Mouse (Mus musculus): Measurements from ENCODE around the gene D630045J12Rik. TPM values are rescaled to one million over a fixed set of nuclear protein-coding genes. Genes with fewer than 3 reads are reported as not detected.

D630045J12Rik gene
- polyA plus RNA-seq, 2 experiments, result 7.3 to 14.2 TPM

- Histone ChIP-seq H3K4me3 (replicated peaks; ENCODE audit: low read length) (no peak overlapping the region), H3K36me3 (ENCODE audit: control insufficient read depth, insufficient read depth, low read length) (peaks cover 43% of the 10 kb centered on the region), H3K27me3 (ENCODE audit: control insufficient read depth, insufficient read depth, low read length) (no peaks in the 10 kb centered on the region), H3K9me3 (ENCODE audit: control insufficient read depth, low read length) (no peaks in the 10 kb centered on the region), H3K4me2 (replicated peaks; ENCODE audit: low read depth, low read length, severe bottlenecking) (no peak overlapping the region), H3K9ac (ENCODE audit: low read depth, low read length, severe bottlenecking) (no peak overlapping the region), H3K4me1 (ENCODE audit: control insufficient read depth, insufficient read depth, low read length) (peaks cover 10% of the 10 kb centered on the region; the same call in 1 of the 2 replicates), H3K27ac (replicated peaks; ENCODE audit: low read depth, low read length) (peak overlapping the region; percentile 78)
- DNase-seq (ENCODE audit: low spot score) (peak; percentile 46), ATAC-seq (ENCODE audit: low FRiP score, low read depth) (peak; percentile 74)
- 55% methylated on average over 10 of the region's 10 CpGs for WGBS
- TF ChIP-seq POLR2A (IDR thresholded peaks at IDR 0.05; ENCODE audit: borderline replicate concordance, extremely low read depth, insufficient read depth, insufficient read length), result no peak
These were observed 72.0 kb downstream of the D630045J12Rik start for GRCm38 (mm10) chr6:38181756-38182318.

GRCm38 (mm10) chr6:38180669-38181068, 73.1 kb downstream of the D630045J12Rik start:
- no peak overlapping the region for H3K4me3 ChIP-seq (replicated peaks; ENCODE audit: low read length)
- H3K27ac ChIP-seq (replicated peaks; ENCODE audit: low read depth, low read length), result peak overlapping the region; percentile 78; the same call in 1 of the 2 replicates
- no peaks in the 10 kb centered on the region for H3K9me3 ChIP-seq (ENCODE audit: control insufficient read depth, low read length)
- ATAC-seq (ENCODE audit: low FRiP score, low read depth), result no peak
- TF ChIP-seq POLR2A (IDR thresholded peaks at IDR 0.05; ENCODE audit: borderline replicate concordance, extremely low read depth, insufficient read depth, insufficient read length), result no peak
- DNase-seq (ENCODE audit: low spot score), result no peak
- no peak overlapping the region for H3K4me2 ChIP-seq (replicated peaks; ENCODE audit: low read depth, low read length, severe bottlenecking)
- peaks cover 10% of the 10 kb centered on the region; the same call in 1 of the 2 replicates for H3K4me1 ChIP-seq (ENCODE audit: control insufficient read depth, insufficient read depth, low read length)
- WGBS, result 52% methylated on average over 5 of the region's 5 CpGs
- H3K9ac ChIP-seq (ENCODE audit: low read depth, low read length, severe bottlenecking), result no peak overlapping the region
- no peaks in the 10 kb centered on the region for H3K27me3 ChIP-seq (ENCODE audit: control insufficient read depth, insufficient read depth, low read length)
- H3K36me3 ChIP-seq (ENCODE audit: control insufficient read depth, insufficient read depth, low read length), result peaks cover 38% of the 10 kb centered on the region

GRCm38 (mm10) chr6:38165385-38165784, 88.4 kb downstream of the D630045J12Rik start:
- no peaks in the 10 kb centered on the region for H3K9me3 ChIP-seq (ENCODE audit: control insufficient read depth, low read length)
- H3K36me3 ChIP-seq (ENCODE audit: control insufficient read depth, insufficient read depth, low read length), result peaks cover 38% of the 10 kb centered on the region
- no peak for TF ChIP-seq POLR2A (IDR thresholded peaks at IDR 0.05; ENCODE audit: borderline replicate concordance, extremely low read depth, insufficient read depth, insufficient read length)
- 24% methylated on average over 6 of the region's 6 CpGs for WGBS
- no peak overlapping the region for H3K4me2 ChIP-seq (replicated peaks; ENCODE audit: low read depth, low read length, severe bottlenecking)
- no peaks in the 10 kb centered on the region for H3K27me3 ChIP-seq (ENCODE audit: control insufficient read depth, insufficient read depth, low read length)
- H3K27ac ChIP-seq (replicated peaks; ENCODE audit: low read depth, low read length), result peak overlapping the region; percentile 75
- no peak overlapping the region for H3K9ac ChIP-seq (ENCODE audit: low read depth, low read length, severe bottlenecking)
- no peak overlapping the region for H3K4me3 ChIP-seq (replicated peaks; ENCODE audit: low read length)
- peak; percentile 45 for ATAC-seq (ENCODE audit: low FRiP score, low read depth)
- H3K4me1 ChIP-seq (ENCODE audit: control insufficient read depth, insufficient read depth, low read length), result peaks cover 18% of the 10 kb centered on the region
- peak; percentile 33 for DNase-seq (ENCODE audit: low spot score)

GRCm38 (mm10) chr6:38164705-38165104, 89.1 kb downstream of the D630045J12Rik start:
- Histone ChIP-seq H3K4me2 (replicated peaks; ENCODE audit: low read depth, low read length, severe bottlenecking) (no peak overlapping the region), H3K9ac (ENCODE audit: low read depth, low read length, severe bottlenecking) (no peak overlapping the region), H3K4me1 (ENCODE audit: control insufficient read depth, insufficient read depth, low read length) (peaks cover 19% of the 10 kb centered on the region), H3K9me3 (ENCODE audit: control insufficient read depth, low read length) (no peaks in the 10 kb centered on the region), H3K27ac (replicated peaks; ENCODE audit: low read depth, low read length) (peak overlapping the region; percentile 75; the same call in 1 of the 2 replicates), H3K4me3 (replicated peaks; ENCODE audit: low read length) (no peak overlapping the region), H3K27me3 (ENCODE audit: control insufficient read depth, insufficient read depth, low read length) (no peaks in the 10 kb centered on the region), H3K36me3 (ENCODE audit: control insufficient read depth, insufficient read depth, low read length) (peaks cover 33% of the 10 kb centered on the region)
- TF ChIP-seq POLR2A (IDR thresholded peaks at IDR 0.05; ENCODE audit: borderline replicate concordance, extremely low read depth, insufficient read depth, insufficient read length), result no peak
- DNase-seq (ENCODE audit: low spot score), result no peak
- ATAC-seq (ENCODE audit: low FRiP score, low read depth), result 0 out of 2 replicates have a peak, but pooled peaks have one; percentile 11
- WGBS, result 75% methylated on average over 6 of the region's 6 CpGs

GRCm38 (mm10) chr6:38162825-38163504, 90.8 kb downstream of the D630045J12Rik start:
- H3K27ac ChIP-seq (replicated peaks; ENCODE audit: low read depth, low read length), result no peak overlapping the region
- TF ChIP-seq POLR2A (IDR thresholded peaks at IDR 0.05; ENCODE audit: borderline replicate concordance, extremely low read depth, insufficient read depth, insufficient read length), result no peak
- H3K4me2 ChIP-seq (replicated peaks; ENCODE audit: low read depth, low read length, severe bottlenecking), result no peak overlapping the region
- ATAC-seq (ENCODE audit: low FRiP score, low read depth), result no peak
- peaks cover 19% of the 10 kb centered on the region for H3K4me1 ChIP-seq (ENCODE audit: control insufficient read depth, insufficient read depth, low read length)
- no peak for DNase-seq (ENCODE audit: low spot score)
- H3K36me3 ChIP-seq (ENCODE audit: control insufficient read depth, insufficient read depth, low read length), result peaks cover 26% of the 10 kb centered on the region
- H3K27me3 ChIP-seq (ENCODE audit: control insufficient read depth, insufficient read depth, low read length), result no peaks in the 10 kb centered on the region
- 48% methylated on average over 14 of the region's 14 CpGs for WGBS
- no peak overlapping the region for H3K4me3 ChIP-seq (replicated peaks; ENCODE audit: low read length)
- H3K9ac ChIP-seq (ENCODE audit: low read depth, low read length, severe bottlenecking), result no peak overlapping the region
- H3K9me3 ChIP-seq (ENCODE audit: control insufficient read depth, low read length), result no peaks in the 10 kb centered on the region
